6 mouse cellular contexts compared by ENCODE assay signal in the genomic region with DNA sequence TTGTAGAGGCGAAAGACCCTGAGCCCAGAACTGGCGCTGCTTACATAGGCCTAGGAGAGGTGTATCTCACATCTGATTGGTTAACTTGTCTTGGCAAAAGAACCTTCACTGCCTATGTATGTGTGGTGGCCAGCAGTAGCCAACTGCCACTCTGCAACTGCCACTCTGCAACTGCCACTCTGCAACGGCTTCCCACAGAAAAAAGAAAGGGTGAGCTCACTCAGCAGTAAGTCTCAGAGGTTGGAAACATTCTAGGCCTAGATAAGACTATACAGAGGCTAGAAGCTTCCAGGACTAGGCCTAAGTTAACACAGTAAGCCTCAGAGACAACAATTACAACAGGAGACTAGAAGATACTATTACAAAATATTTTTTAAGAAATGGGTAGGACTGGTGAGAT. TPM values are rescaled to one million over a fixed set of nuclear protein-coding genes. Genes with fewer than 3 reads are reported as not detected.
DNase-seq lines count a peak whose midpoint lies in the region; ATAC-seq and TF ChIP-seq lines count a peak whose summit lies in the region.
"Not testable (repeated sequence)": the region's sequence is repeated elsewhere in the genome, so short reads cannot be mapped to it uniquely, and the experiment has no call there.

No protein-coding gene starts in this region.

- ATAC-seq in heart, embryonic 11.5 days (replicated peaks; ENCODE audit: insufficient number of reproducible peaks, low FRiP score, low TSS enrichment); liver, embryonic 12.5 days; liver, embryonic 14.5 days (ENCODE audit: insufficient read depth); liver, embryonic 16.5 days (ENCODE audit: low read depth); midbrain, embryonic 11.5 days (ENCODE audit: low FRiP score): not testable (repeated sequence)

- peaks cover 71% of the 10 kb centered on the region for H3K4me1 ChIP-seq in erythroblast, embryonic 14.5 days (ENCODE audit: control insufficient read depth)
- H3K4me1 ChIP-seq in heart, embryonic 11.5 days (ENCODE audit: control insufficient read depth, insufficient read depth, low read length) = peaks cover 27% of the 10 kb centered on the region
- H3K4me1 ChIP-seq in liver, embryonic 12.5 days = peaks cover 57% of the 10 kb centered on the region
- peaks cover 24 to 27% of the 10 kb centered on the region in 2 experiments for H3K4me1 ChIP-seq in liver, embryonic 14.5 days (replicated peaks; ENCODE audit: control insufficient read depth in 2 of 2, insufficient read depth in 2 of 2, low read length in 1 of 2)
- peaks cover 30% of the 10 kb centered on the region for H3K4me1 ChIP-seq in liver, embryonic 16.5 days (ENCODE audit: control insufficient read depth, low read depth, low read length)
- H3K4me1 ChIP-seq in midbrain, embryonic 11.5 days (ENCODE audit: control insufficient read depth, insufficient read depth, low read length) = not testable (repeated sequence)

- not testable (repeated sequence) for H3K9ac ChIP-seq in heart, embryonic 11.5 days (ENCODE audit: low read depth, low read length); liver, embryonic 16.5 days (ENCODE audit: low read depth, low read length); midbrain, embryonic 11.5 days (ENCODE audit: low read length)
- H3K9ac ChIP-seq in liver, embryonic 12.5 days = peak overlapping the region; percentile 89; the same call in 1 of the 2 replicates
- H3K9ac ChIP-seq in liver, embryonic 14.5 days (replicated peaks) = peak overlapping the region; percentile 40

- not testable (repeated sequence) for TF ChIP-seq EP300 in liver, embryonic 14.5 days (IDR thresholded peaks at IDR 0.05; ENCODE audit: low read depth)

- WGBS in heart, embryonic 11.5 days (ENCODE audit: insufficient replicate concordance) = 75% methylated on average over 3 of the region's 3 CpGs
- 67% methylated on average over 3 of the region's 3 CpGs for WGBS in liver, embryonic 12.5 days (ENCODE audit: insufficient replicate concordance)
- WGBS in liver, embryonic 14.5 days (ENCODE audit: insufficient replicate concordance) = 61% methylated on average over 3 of the region's 3 CpGs
- WGBS in liver, embryonic 16.5 days (ENCODE audit: insufficient replicate concordance) = 64% methylated on average over 3 of the region's 3 CpGs
- 90% methylated on average over 3 of the region's 3 CpGs for WGBS in midbrain, embryonic 11.5 days

- H3K9me3 ChIP-seq in erythroblast, embryonic 14.5 days (ENCODE audit: control insufficient read depth, low read length); heart, embryonic 11.5 days (replicated peaks; ENCODE audit: control insufficient read depth, low read length); liver, embryonic 12.5 days (replicated peaks); liver, embryonic 14.5 days (ENCODE audit: control insufficient read depth, low read length); liver, embryonic 16.5 days (replicated peaks; ENCODE audit: control insufficient read depth, low read length); midbrain, embryonic 11.5 days (ENCODE audit: control insufficient read depth, low read length): not testable (repeated sequence)

- not testable (repeated sequence) for TF ChIP-seq CTCF in liver, embryonic 14.5 days (IDR thresholded peaks at IDR 0.05; ENCODE audit: low read depth)

- DNase-seq in liver, embryonic 14.5 days (ENCODE audit: low read depth in 3 of 3, low spot score in 3 of 3) = not testable (repeated sequence)
- DNase-seq in midbrain, embryonic 11.5 days (ENCODE audit: low spot score, missing footprints) = peak; percentile 21

- not testable (repeated sequence) for H3K27me3 ChIP-seq in erythroblast, embryonic 14.5 days (ENCODE audit: control insufficient read depth); heart, embryonic 11.5 days (ENCODE audit: control insufficient read depth, insufficient read depth, low read length); liver, embryonic 12.5 days (replicated peaks); liver, embryonic 14.5 days (ENCODE audit: control insufficient read depth, insufficient read depth, low read length); liver, embryonic 16.5 days (ENCODE audit: control insufficient read depth, insufficient read depth, low read depth, low read length); midbrain, embryonic 11.5 days (ENCODE audit: control insufficient read depth, insufficient read depth, low read length)

- H3K27ac ChIP-seq in heart, embryonic 11.5 days (ENCODE audit: low read depth, low read length); liver, embryonic 14.5 days; liver, embryonic 16.5 days (ENCODE audit: low read length); midbrain, embryonic 11.5 days (ENCODE audit: low read depth, low read length): not testable (repeated sequence)
- H3K27ac ChIP-seq in liver, embryonic 12.5 days = peak overlapping the region; percentile 99

- peaks cover 37% of the 10 kb centered on the region for H3K36me3 ChIP-seq in erythroblast, embryonic 14.5 days (ENCODE audit: control insufficient read depth)
- H3K36me3 ChIP-seq in heart, embryonic 11.5 days (ENCODE audit: control insufficient read depth, insufficient read depth, low read length); liver, embryonic 14.5 days (replicated peaks; ENCODE audit: control insufficient read depth, insufficient read depth, low read depth); liver, embryonic 16.5 days (ENCODE audit: control insufficient read depth, insufficient read depth); midbrain, embryonic 11.5 days (ENCODE audit: control insufficient read depth, insufficient read depth, low read length): not testable (repeated sequence)
- H3K36me3 ChIP-seq in liver, embryonic 12.5 days = peaks cover 27% of the 10 kb centered on the region

- peak overlapping the region; percentile 45 for H3K4me2 ChIP-seq in heart, embryonic 11.5 days
- peak overlapping the region; percentile 77 for H3K4me2 ChIP-seq in liver, embryonic 12.5 days
- peak overlapping the region; percentile 91 for H3K4me2 ChIP-seq in liver, embryonic 14.5 days (ENCODE audit: low read depth)
- H3K4me2 ChIP-seq in liver, embryonic 16.5 days (ENCODE audit: low read depth, low read length) = peak overlapping the region; percentile 78
- not testable (repeated sequence) for H3K4me2 ChIP-seq in midbrain, embryonic 11.5 days

- H3K4me3 ChIP-seq in erythroblast, embryonic 14.5 days (replicated peaks) = peak overlapping the region; percentile 14
- H3K4me3 ChIP-seq in heart, embryonic 11.5 days (ENCODE audit: low read depth, low read length); midbrain, embryonic 11.5 days (ENCODE audit: low read depth, low read length): not testable (repeated sequence)
- H3K4me3 ChIP-seq in liver, embryonic 12.5 days = peak overlapping the region; percentile 68
- H3K4me3 ChIP-seq in liver, embryonic 14.5 days (ENCODE audit: insufficient read depth in 1 of 2, low read depth in 2 of 2, low read length in 2 of 2) = peak overlapping the region in 1 of 2 experiments; percentile 74; a peak in 2 of 4 replicates
- 0 out of 2 replicates have a peak overlapping the region, but pooled peaks have one; percentile 3 for H3K4me3 ChIP-seq in liver, embryonic 16.5 days (ENCODE audit: low read depth, low read length)

RNA-seq across cellular contexts. Expression of gene Phc1, which starts 49.6 kb away (rescaled TPM):
- 0.20 and 0.24 TPM in 2 replicates for polyA plus RNA-seq in erythroblast, embryonic 14.5 days (2012)
- polyA plus RNA-seq in heart, embryonic 11.5 days (2014; fragmentation: Nextera tagmentation; extraction: Ambion mirVana) = 15.7 and 17.1 TPM in 2 replicates
- 4.4 and 4.5 TPM in 2 replicates for polyA plus RNA-seq in liver, embryonic 12.5 days (2016; fragmentation: Nextera tagmentation; extraction: Ambion mirVana)
- polyA plus RNA-seq in liver, embryonic 14.5 days (2012; rRNA removed) = 2.2 and 2.3 TPM in 2 replicates
- polyA plus RNA-seq in liver, embryonic 14.5 days (2014; fragmentation: Nextera tagmentation; extraction: Ambion mirVana) = 1.8 and 1.9 TPM in 2 replicates
- polyA plus RNA-seq in liver, embryonic 16.5 days (2015; fragmentation: Nextera tagmentation; extraction: Ambion mirVana) = 1.1 and 1.2 TPM in 2 replicates
- polyA plus RNA-seq in midbrain, embryonic 11.5 days (2014; fragmentation: Nextera tagmentation; extraction: Ambion mirVana) = 30.7 and 34.7 TPM in 2 replicates
